Mouse (Mus musculus) right cerebral cortex, postnatal 4 days (tissue): ENCODE data around the gene Gm36210.
"Not testable (repeated sequence)": the region's sequence is repeated elsewhere in the genome, so short reads cannot be mapped to it uniquely, and the experiment has no call there.

Experiments used
- DNase-seq: peaks from one replicate; pipeline ENCODE4 v3.0.0-alpha.2; 2022

Gene Gm36210

GRCm38 (mm10) chr7:4877226-4877625 lies 29.1 kb downstream of the Gm36210 start:
- no peak for DNase-seq

GRCm38 (mm10) chr7:4876753-4877221 lies 29.5 kb downstream of the Gm36210 start, which contains the start of gene Isoc2a:
Isoc2a (plus strand) TSS chr7:4877153.
- peak; percentile 75 for DNase-seq

- no peak for DNase-seq
Observed at GRCm38 (mm10) chr7:4870133-4870532, 36.2 kb downstream of the Gm36210 start, which contains the start of gene Isoc2b. Isoc2b (minus strand) TSS chr7:4870258.

- DNase-seq, result no peak
Observed at GRCm38 (mm10) chr7:4866631-4867180, 39.6 kb downstream of the Gm36210 start.

- peak; percentile 88 for DNase-seq
Observed at GRCm38 (mm10) chr7:4865579-4866493, 40.5 kb downstream of the Gm36210 start.

GRCm38 (mm10) chr7:4865090-4865489 lies 41.2 kb downstream of the Gm36210 start:
- peak; percentile 42 for DNase-seq

- DNase-seq, result no peak
Observed at GRCm38 (mm10) chr7:4864130-4864845, 42.0 kb downstream of the Gm36210 start.

GRCm38 (mm10) chr7:4863541-4864080 lies 42.7 kb downstream of the Gm36210 start:
- no peak for DNase-seq

GRCm38 (mm10) chr7:4863041-4863440 lies 43.3 kb downstream of the Gm36210 start:
- peak; percentile 39 for DNase-seq

GRCm38 (mm10) chr7:4860926-4861325 lies 45.4 kb downstream of the Gm36210 start:
- DNase-seq, result not testable (repeated sequence)

- DNase-seq, result no peak
Observed at GRCm38 (mm10) chr7:4859418-4859978, 46.8 kb downstream of the Gm36210 start.

- DNase-seq, result peak; percentile 38
Observed at GRCm38 (mm10) chr7:4857321-4857720, 49.0 kb downstream of the Gm36210 start.

GRCm38 (mm10) chr7:4856508-4856907 lies 49.8 kb downstream of the Gm36210 start:
- no peak for DNase-seq

GRCm38 (mm10) chr7:4853613-4854012 lies 52.7 kb downstream of the Gm36210 start:
- DNase-seq, result no peak

- no peak for DNase-seq
Observed at GRCm38 (mm10) chr7:4851315-4851688, 55.0 kb downstream of the Gm36210 start.

GRCm38 (mm10) chr7:4850621-4851314 lies 55.5 kb downstream of the Gm36210 start:
- no peak for DNase-seq

GRCm38 (mm10) chr7:4849372-4849771 lies 56.9 kb downstream of the Gm36210 start:
- no peak for DNase-seq
